Mouse (Mus musculus) ES-E14 (cell line): ENCODE measurements around the gene Rbbp8nl. TPM values are rescaled to one million over a fixed set of nuclear protein-coding genes. Genes with fewer than 3 reads are reported as not detected.

Experiments
- DNase-seq: peaks from one replicate; pipeline ENCODE4 v3.0.0-alpha.2; 2013; ENCODE audit warnings: low read depth, low spot score
- H3K27ac ChIP-seq: 2 replicates; pipeline ENCODE4 v1.5.1; 2012; ENCODE audit warnings: low read depth, mild to moderate bottlenecking, low read length, moderate library complexity, mixed read lengths; ENCODE audit not compliant: poor library complexity, insufficient read depth, severe bottlenecking
- H3K36me3 ChIP-seq: 2 replicates; pipeline ENCODE4 v1.6.1; 2012; ENCODE audit warnings: mild to moderate bottlenecking, low read length, moderate library complexity, mixed read lengths; ENCODE audit not compliant: control insufficient read depth, poor library complexity, insufficient read depth, severe bottlenecking
- H3K4me1 ChIP-seq, 2 experiments: fragments of 150-350 bp in 1 of 2; sonication (generic) in 1 of 2; 2 replicates each; pipeline ENCODE4 v1.6.1; 2012; ENCODE audit warnings: low read length in 2 of 2, mild to moderate bottlenecking in 1 of 2, mixed read lengths in 1 of 2; ENCODE audit not compliant: control insufficient read depth in 2 of 2, insufficient read depth in 2 of 2, poor library complexity in 1 of 2
- H3K4me3 ChIP-seq, 2 experiments: fragments of 150-350 bp in 1 of 2; sonication (generic) in 1 of 2; 2 replicates each; pipeline ENCODE4 v1.5.1; 2012; ENCODE audit warnings: low read length in 2 of 2, low read depth in 1 of 2, mild to moderate bottlenecking in 1 of 2, mixed read lengths in 1 of 2; ENCODE audit not compliant: insufficient read depth in 1 of 2, poor library complexity in 1 of 2, severe bottlenecking in 1 of 2
- H3K9ac ChIP-seq: 2 replicates; pipeline ENCODE4 v1.6.1; 2012; ENCODE audit warnings: low read depth, mild to moderate bottlenecking, low read length, mixed read lengths; ENCODE audit not compliant: poor library complexity, insufficient read depth, severe bottlenecking
- H3K9me3 ChIP-seq: fragments of 150-350 bp; sonication (generic); 2 replicates; pipeline ENCODE4 v1.6.1; 2012; ENCODE audit warnings: low read depth, mild to moderate bottlenecking, low read length; ENCODE audit not compliant: control insufficient read depth, insufficient read depth
- CHD2 ChIP-seq: IDR thresholded peaks from 2 replicates; pipeline ENCODE4 v1.6.1; 2014; ENCODE audit warnings: mild to moderate bottlenecking, low read depth, low read length, inconsistent platforms
- HCFC1 ChIP-seq: IDR thresholded peaks from 2 replicates; pipeline ENCODE4 v1.6.1; 2012; ENCODE audit warnings: low read length, inconsistent platforms, borderline replicate concordance; ENCODE audit not compliant: insufficient read depth
- MAFK ChIP-seq: IDR thresholded peaks from 2 replicates; pipeline ENCODE4 v1.6.1; 2014; ENCODE audit warnings: mild to moderate bottlenecking, low read depth, low read length, inconsistent platforms; ENCODE audit not compliant: insufficient read depth
- ZC3H11A ChIP-seq: IDR thresholded peaks from 2 replicates; pipeline ENCODE4 v1.6.1; 2012; ENCODE audit warnings: low read depth, mild to moderate bottlenecking, inconsistent platforms, low read length, borderline replicate concordance
- ZNF384 ChIP-seq: IDR thresholded peaks from 2 replicates; pipeline ENCODE4 v1.6.1; 2012; ENCODE audit warnings: low read depth, low read length, inconsistent platforms
- in situ Hi-C, 2 experiments: fragments of 600-800 bp; cut with MboI; formaldehyde crosslinking; loops; one replicate each; pipeline ENCODE4 v1.15.1; 2025; ENCODE audit warnings: low sequenced_read_pairs in 2 of 2, inconsistent platforms in 1 of 2; ENCODE audit not compliant: unreplicated experiment in 2 of 2
- total RNA-seq: library from RNA; depleted of rRNA; stranded (reverse); fragments of 300-350 nt; gene quantifications from 2 replicates; pipeline ENCODE4 v1.2.3, GENCODE M21; 2012

Rbbp8nl gene
- total RNA-seq, 1 experiment: 0.54 TPM

DNA sequence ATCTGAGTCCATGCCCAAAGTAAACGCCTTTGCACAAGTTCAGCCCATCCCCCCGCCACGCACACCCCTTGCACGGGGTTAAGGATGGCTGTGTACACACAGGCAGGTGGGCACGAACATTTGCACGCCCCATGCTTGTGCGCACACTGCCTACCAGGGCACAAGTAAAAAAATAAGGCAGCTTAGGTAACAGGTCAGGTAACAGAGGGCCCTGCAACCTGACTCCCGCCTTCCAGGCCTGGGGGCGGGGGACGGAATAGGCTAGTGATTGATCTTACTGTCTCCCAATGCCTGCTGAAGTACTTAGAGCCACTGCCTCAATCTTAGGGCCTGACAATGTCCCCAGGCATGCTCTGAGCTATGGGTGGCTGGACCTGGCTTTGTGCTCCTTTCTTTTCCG is 713 bp downstream of the Rbbp8nl start:
- no peaks in the 10 kb centered on the region; the same call in 1 of the 2 replicates for H3K36me3 ChIP-seq
- no peak for DNase-seq
- H3K4me3 ChIP-seq: peak overlapping the region; percentile 16 to 37; a peak in 2 of 4 replicates
- H3K4me1 ChIP-seq: peaks cover 2 to 35% of the 10 kb centered on the region in 2 experiments; a peak in 1 of 4 replicates
- H3K9ac ChIP-seq: peak overlapping the region; percentile 27; the same call in 1 of the 2 replicates
- TF ChIP-seq HCFC1: no peak
- no peak for TF ChIP-seq ZC3H11A
- TF ChIP-seq MAFK: no peak
- no peak for TF ChIP-seq ZNF384
- in situ Hi-C loops: no loop called here
- H3K27ac ChIP-seq: peak overlapping the region; percentile 6; the same call in 1 of the 2 replicates
- H3K9me3 ChIP-seq: no peaks in the 10 kb centered on the region

DNA sequence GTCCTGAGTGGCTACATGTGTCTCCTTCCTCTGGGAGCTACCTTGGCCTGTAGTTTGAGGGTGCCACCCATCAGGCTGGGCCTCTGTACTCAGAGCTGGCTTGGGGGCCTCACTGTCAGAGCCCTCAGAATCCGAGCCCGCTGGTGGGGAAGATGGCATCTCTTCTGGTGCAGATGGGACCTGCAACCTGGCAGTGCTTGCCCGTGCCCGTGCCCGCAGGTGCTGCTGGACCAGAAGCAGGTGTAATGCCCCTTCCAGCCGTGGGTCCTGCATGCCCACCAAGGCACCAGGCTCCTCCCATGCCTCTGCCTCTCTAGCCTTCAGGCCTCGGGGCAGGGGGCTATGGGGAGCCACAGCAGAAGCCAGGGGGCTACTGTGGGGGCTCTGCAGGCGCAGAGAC is 10.4 kb downstream of the Rbbp8nl start:
- Histone ChIP-seq H3K4me3 (no peak overlapping the region), H3K27ac (no peak overlapping the region), H3K4me1 (peaks cover 0 to 33% of the 10 kb centered on the region in 2 experiments; a peak in 3 of 4 replicates), H3K36me3 (no peaks in the 10 kb centered on the region; the same call in 1 of the 2 replicates), H3K9me3 (no peaks in the 10 kb centered on the region), H3K9ac (no peak overlapping the region)
- in situ Hi-C loops: loop anchor here in 1 of 2 experiments (10.0 kb wide), 1 partner anchor 65 kb away; no protein-coding TSS in a partner anchor
- TF ChIP-seq HCFC1 (no peak), ZNF384 (no peak), MAFK (no peak), CHD2 (no peak), ZC3H11A (no peak)
- DNase-seq: no peak

DNA sequence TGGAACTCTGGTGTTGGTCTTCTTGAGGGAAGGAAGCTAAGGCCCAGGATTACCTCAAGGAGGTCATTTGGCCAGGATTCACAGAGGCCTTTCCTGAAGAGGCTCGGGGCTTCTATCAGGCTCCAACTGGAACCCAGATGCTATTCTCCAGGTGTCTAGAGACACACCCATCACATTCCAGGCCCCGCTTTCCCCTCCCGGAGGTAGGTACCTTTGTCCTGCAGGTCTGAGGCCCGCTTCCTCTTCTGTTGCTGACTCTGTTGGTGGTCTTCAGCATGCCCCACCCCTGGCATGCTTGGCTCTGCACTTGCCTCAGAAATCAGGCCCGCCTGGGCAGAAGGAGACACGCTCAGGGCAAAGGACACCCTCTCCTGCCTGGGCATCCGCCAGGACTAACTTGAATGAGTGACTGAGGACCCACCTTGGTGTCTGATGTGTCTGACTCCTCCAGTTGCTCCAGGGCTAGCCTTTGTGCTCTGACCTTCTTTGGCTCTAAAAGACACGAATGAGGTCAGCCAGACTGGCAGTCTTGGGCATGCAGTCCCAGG is 11.8 kb downstream of the Rbbp8nl start:
- H3K36me3 ChIP-seq: no peaks in the 10 kb centered on the region; the same call in 1 of the 2 replicates
- H3K4me3 ChIP-seq: no peak overlapping the region
- TF ChIP-seq ZNF384 (no peak), CHD2 (no peak), MAFK (no peak), HCFC1 (no peak), ZC3H11A (no peak)
- H3K4me1 ChIP-seq: peaks cover 0 to 35% of the 10 kb centered on the region in 2 experiments; a peak in 3 of 4 replicates
- no peak overlapping the region for H3K9ac ChIP-seq
- in situ Hi-C loops: loop anchor here in 1 of 2 experiments (10.0 kb wide), 1 partner anchor 67 kb away; no protein-coding TSS in a partner anchor
- DNase-seq: no peak
- H3K9me3 ChIP-seq: no peaks in the 10 kb centered on the region
- H3K27ac ChIP-seq: peak overlapping the region; percentile 28; the same call in 1 of the 2 replicates

DNA sequence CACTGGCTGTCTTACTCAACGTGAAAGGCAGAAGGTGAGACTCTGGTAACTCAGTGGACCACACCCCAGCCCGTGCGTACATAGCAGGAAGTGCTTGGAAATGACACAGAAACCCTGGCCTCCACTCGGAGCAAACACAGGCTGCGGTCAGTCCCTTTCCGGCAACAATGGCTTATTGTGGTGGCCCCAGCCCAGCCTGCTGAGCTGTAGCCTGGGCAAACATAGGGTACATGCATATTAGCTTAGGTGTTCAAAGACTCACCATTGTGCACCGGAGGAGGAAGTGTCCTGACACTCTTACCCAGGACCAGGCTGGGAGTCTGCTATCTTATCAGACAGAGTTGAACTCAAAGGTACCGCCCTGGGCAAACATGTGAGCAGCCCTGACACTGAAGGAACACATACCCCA is 12.8 kb downstream of the Rbbp8nl start:
- Histone ChIP-seq H3K36me3 (peaks cover under 1% of the 10 kb centered on the region; the same call in 1 of the 2 replicates), H3K9ac (no peak overlapping the region), H3K4me1 (peaks cover 0 to 33% of the 10 kb centered on the region in 2 experiments; a peak in 3 of 4 replicates), H3K9me3 (no peaks in the 10 kb centered on the region), H3K27ac (no peak overlapping the region), H3K4me3 (no peak overlapping the region)
- DNase-seq: no peak
- in situ Hi-C loops: loop anchor here in 1 of 2 experiments (10.0 kb wide), 1 partner anchor 68 kb away; no protein-coding TSS in a partner anchor
- TF ChIP-seq CHD2 (no peak), MAFK (no peak), HCFC1 (no peak), ZNF384 (no peak), ZC3H11A (no peak)

DNA sequence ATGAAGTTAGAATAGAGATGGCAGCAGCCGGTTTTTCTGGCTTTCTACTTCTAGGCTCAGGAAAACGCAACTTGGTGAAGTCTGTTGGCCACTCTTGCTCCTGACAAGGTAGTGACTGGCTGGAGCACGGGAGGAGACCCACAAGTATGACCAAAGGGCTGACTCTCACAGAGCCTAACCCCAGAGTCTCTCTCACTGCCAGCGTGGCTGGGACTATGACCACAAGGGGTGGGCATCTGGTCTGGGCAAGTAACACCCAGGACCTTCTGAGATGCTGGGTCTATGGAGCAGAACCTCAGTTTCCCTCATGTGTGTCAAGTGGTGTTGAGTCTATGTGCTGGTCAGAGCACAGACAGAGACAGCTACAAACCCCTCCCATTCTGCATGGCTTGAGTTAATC is 13.3 kb downstream of the Rbbp8nl start:
- no peak for DNase-seq
- in situ Hi-C loops: loop anchor here in 1 of 2 experiments (10.0 kb wide), 1 partner anchor 68 kb away; no protein-coding TSS in a partner anchor
- no peak overlapping the region for H3K9ac ChIP-seq
- H3K27ac ChIP-seq: no peak overlapping the region
- TF ChIP-seq ZC3H11A: no peak
- TF ChIP-seq HCFC1: no peak
- no peak for TF ChIP-seq CHD2
- no peak for TF ChIP-seq ZNF384
- H3K4me1 ChIP-seq: peaks cover 0 to 34% of the 10 kb centered on the region in 2 experiments; a peak in 3 of 4 replicates
- H3K4me3 ChIP-seq: 0 out of 4 replicates have a peak overlapping the region, but pooled peaks of 1 of the 2 experiments have one; percentile 14
- peaks cover 4% of the 10 kb centered on the region; the same call in 1 of the 2 replicates for H3K36me3 ChIP-seq
- no peaks in the 10 kb centered on the region for H3K9me3 ChIP-seq
